Mouse (Mus musculus) liver, adult 2 months (tissue): Measurements from ENCODE around the gene Osbp. TPM values are rescaled to one million over a fixed set of nuclear protein-coding genes. Genes with fewer than 3 reads are reported as not detected.

ENCODE experiments used
- DNase-seq: peaks from one replicate; pipeline ENCODE4 v3.0.0-alpha.2; 2011; ENCODE audit warnings: low read depth, low spot score; ENCODE audit errors: extremely low read depth
- H3K27ac ChIP-seq: fragments of 200-500 bp; replicated peaks from 2 replicates; pipeline ENCODE4 v1.5.1; 2012; ENCODE audit warnings: low read depth, mild to moderate bottlenecking, control low read depth, inconsistent platforms, low read length; ENCODE audit not compliant: insufficient read depth
- H3K27me3 ChIP-seq: fragments of 200-500 bp; 2 replicates; pipeline ENCODE4 v1.6.1; 2012; ENCODE audit warnings: mild to moderate bottlenecking, moderate library complexity, low read length, inconsistent platforms; ENCODE audit not compliant: control insufficient read depth, insufficient read depth
- H3K36me3 ChIP-seq: fragments of 200-500 bp; 2 replicates; pipeline ENCODE4 v1.6.1; 2012; ENCODE audit warnings: low read length, inconsistent platforms; ENCODE audit not compliant: control insufficient read depth, insufficient read depth
- H3K4me1 ChIP-seq: fragments of 200-500 bp; 2 replicates; pipeline ENCODE4 v1.6.1; 2011; ENCODE audit warnings: low read length; ENCODE audit not compliant: control insufficient read depth, insufficient read depth
- H3K4me3 ChIP-seq: fragments of 200-500 bp; 2 replicates; pipeline ENCODE4 v1.5.1; 2011; ENCODE audit warnings: low read depth, mild to moderate bottlenecking, control low read depth, low read length, moderate library complexity; ENCODE audit not compliant: insufficient read depth
- H3K79me2 ChIP-seq: fragments of 200-500 bp; 2 replicates; pipeline ENCODE4 v1.6.1; 2012; ENCODE audit warnings: inconsistent platforms, mild to moderate bottlenecking, low read length, moderate library complexity; ENCODE audit not compliant: control insufficient read depth, insufficient read depth
- H3K9ac ChIP-seq: fragments of 200-500 bp; 2 replicates; pipeline ENCODE4 v1.6.1; 2012; ENCODE audit warnings: low read depth, mild to moderate bottlenecking, control low read depth, inconsistent platforms, low read length
- CTCF ChIP-seq: fragments of 200-500 bp; IDR thresholded peaks from 2 replicates; pipeline ENCODE4 v1.5.1; 2011; ENCODE audit warnings: low read depth, low read length, control low read depth
- POLR2A ChIP-seq: fragments of 200-500 bp; IDR thresholded peaks from 2 replicates; pipeline ENCODE4 v1.6.1; 2011; ENCODE audit warnings: low read length, control low read depth; ENCODE audit not compliant: insufficient read depth; ENCODE audit errors: extremely low read depth
- WGBS: fragments of 180-500 bp; shearing (Covaris S2); methylation state at CpG from one replicate; pipeline ENCODE4 v1.1.7; 2018; 5-methylcytosine and 5-hydroxymethylcytosine counted together
- polyA plus RNA-seq: library from polyadenylated mRNA; depleted of rRNA; stranded (reverse); fragments of >200 nt; gene quantifications from 2 replicates; pipeline ENCODE4 v1.2.3, GENCODE M21; 2012
- total RNA-seq: library from RNA; depleted of rRNA; stranded (reverse); fragments of >200 nt; gene quantifications from 2 replicates; pipeline ENCODE4 v1.2.3, GENCODE M21; 2014

Gene Osbp
- total and polyA plus RNA-seq, 2 experiments, result 14.1 to 22.8 TPM

- Histone ChIP-seq H3K4me1 (peaks cover 6% of the 10 kb centered on the region; the same call in 1 of the 2 replicates), H3K36me3 (no peaks in the 10 kb centered on the region), H3K27me3 (no peaks in the 10 kb centered on the region), H3K79me2 (no peaks in the 10 kb centered on the region), H3K9ac (peak overlapping the region; percentile 62; the same call in 1 of the 2 replicates), H3K4me3 (peak overlapping the region; percentile 67), H3K27ac (peak overlapping the region; percentile 93)
- peak; percentile 80 for DNase-seq
- under 1% methylated on average over 26 of the region's 26 CpGs for WGBS
- TF ChIP-seq POLR2A (no peak), CTCF (no peak)
Measured at GRCm38 (mm10) chr19:12010916-12011559, 45.3 kb downstream of the Osbp start.

GRCm38 (mm10) chr19:12011560-12012556 is 46.1 kb downstream of the Osbp start:
- H3K27ac ChIP-seq, result peak overlapping the region; percentile 18; the same call in 1 of the 2 replicates
- peak overlapping the region; percentile 51 for H3K9ac ChIP-seq
- peak; percentile 86 for TF ChIP-seq CTCF
- no peak for TF ChIP-seq POLR2A
- no peaks in the 10 kb centered on the region for H3K36me3 ChIP-seq
- no peaks in the 10 kb centered on the region for H3K79me2 ChIP-seq
- H3K4me1 ChIP-seq, result peaks cover 3% of the 10 kb centered on the region; the same call in 1 of the 2 replicates
- H3K4me3 ChIP-seq, result peak overlapping the region; percentile 67
- under 1% methylated on average over 49 of the region's 49 CpGs for WGBS
- no peaks in the 10 kb centered on the region for H3K27me3 ChIP-seq
- peak; percentile 89 for DNase-seq

- no peak for DNase-seq
- Histone ChIP-seq H3K27me3 (no peaks in the 10 kb centered on the region), H3K9ac (peak overlapping the region; percentile 51; the same call in 1 of the 2 replicates), H3K4me1 (no peaks in the 10 kb centered on the region), H3K4me3 (peak overlapping the region; percentile 50; the same call in 1 of the 2 replicates), H3K27ac (no peak overlapping the region), H3K79me2 (no peaks in the 10 kb centered on the region), H3K36me3 (no peaks in the 10 kb centered on the region)
- TF ChIP-seq POLR2A, result no peak
- TF ChIP-seq CTCF, result no peak
- WGBS, result under 1% methylated on average over 10 of the region's 10 CpGs
Measured at GRCm38 (mm10) chr19:12012615-12013014, 46.9 kb downstream of the Osbp start.

- DNase-seq, result peak; percentile 52
- TF ChIP-seq CTCF (no peak), POLR2A (0 out of 2 replicates have a peak, but pooled peaks have one; percentile 21)
- Histone ChIP-seq H3K9ac (peak overlapping the region; percentile 34), H3K27me3 (no peaks in the 10 kb centered on the region), H3K4me3 (peak overlapping the region; percentile 50; the same call in 1 of the 2 replicates), H3K79me2 (no peaks in the 10 kb centered on the region), H3K4me1 (no peaks in the 10 kb centered on the region), H3K36me3 (no peaks in the 10 kb centered on the region), H3K27ac (peak overlapping the region; percentile 64; the same call in 1 of the 2 replicates)
- 3% methylated on average over 12 of the region's 12 CpGs for WGBS
Measured at GRCm38 (mm10) chr19:12013228-12013627, 47.5 kb downstream of the Osbp start.

- WGBS, result 78% methylated on average over 8 of the region's 8 CpGs
- Histone ChIP-seq H3K4me1 (no peaks in the 10 kb centered on the region), H3K4me3 (no peak overlapping the region), H3K9ac (no peak overlapping the region), H3K79me2 (no peaks in the 10 kb centered on the region), H3K36me3 (no peaks in the 10 kb centered on the region), H3K27ac (no peak overlapping the region), H3K27me3 (no peaks in the 10 kb centered on the region)
- TF ChIP-seq CTCF, result peak; percentile 52; the same call in 1 of the 2 replicates
- TF ChIP-seq POLR2A, result no peak
- DNase-seq, result no peak
Measured at GRCm38 (mm10) chr19:12015708-12016107, 50.0 kb downstream of the Osbp start.
